16 mouse cellular contexts compared by ENCODE assay signal in genomic region chr11:30204398-30204797, GRCm38 (mm10).
DNase-seq lines count a peak whose midpoint lies in the region; ATAC-seq lines count a peak whose summit lies in the region.
"Had no signal": no experiment of that assay in that cellular context is flagged by ENCODE, and none has a peak within 500 bp of the region (broad histone marks: within the 10 kb centered on the region; RNA-seq: fewer than 3 reads in every experiment).

No protein-coding gene starts in this region.

- 0 out of 2 replicates have a peak, but pooled peaks have one; percentile 20 for ATAC-seq in liver, embryonic 13.5 days (ENCODE audit: low read depth)
- no peak for ATAC-seq in liver, embryonic 11.5 days (replicated peaks; ENCODE audit: low FRiP score)
- ATAC-seq in intestine, embryonic 15.5 days, result peak; percentile 66
- ATAC-seq: forebrain, postnatal 0 days; hindbrain, postnatal 0 days had no signal

- no peaks in the 10 kb centered on the region for H3K4me1 ChIP-seq in liver, embryonic 13.5 days (replicated peaks)
- H3K4me1 ChIP-seq in liver, embryonic 11.5 days (replicated peaks; ENCODE audit: control insufficient read depth, insufficient read depth, low read length), result no peaks in the 10 kb centered on the region
- H3K4me1 ChIP-seq in intestine, embryonic 15.5 days (replicated peaks), result peaks cover 15% of the 10 kb centered on the region

- H3K27me3 ChIP-seq in liver, embryonic 13.5 days, result no peaks in the 10 kb centered on the region
- H3K27me3 ChIP-seq in liver, embryonic 11.5 days (replicated peaks; ENCODE audit: control insufficient read depth, insufficient read depth, low read length), result no peaks in the 10 kb centered on the region
- no peaks in the 10 kb centered on the region for H3K27me3 ChIP-seq in intestine, embryonic 15.5 days (replicated peaks)
- H3K27me3 ChIP-seq: limb, embryonic 13.5 days; neural tube, embryonic 12.5 days had no signal

- H3K27ac ChIP-seq in liver, embryonic 13.5 days, result no peak overlapping the region
- H3K27ac ChIP-seq in liver, embryonic 11.5 days (ENCODE audit: low read depth, low read length), result no peak overlapping the region
- H3K27ac ChIP-seq in intestine, embryonic 15.5 days, result no peak overlapping the region
- H3K27ac ChIP-seq: gastrocnemius, adult 2 months; hindbrain, postnatal 0 days; limb, embryonic 13.5 days; neural tube, embryonic 12.5 days had no signal

- no peak overlapping the region for H3K4me2 ChIP-seq in liver, embryonic 13.5 days
- H3K4me2 ChIP-seq in liver, embryonic 11.5 days, result no peak overlapping the region
- no peak overlapping the region for H3K4me2 ChIP-seq in intestine, embryonic 15.5 days (replicated peaks)
- H3K4me2 ChIP-seq: limb, embryonic 13.5 days; neural tube, embryonic 12.5 days had no signal

- DNase-seq in liver, embryonic 13.5 days, result no peak
- no peak for DNase-seq in liver, embryonic 11.5 days (ENCODE audit: low spot score)
- peak; percentile 69 to 73 for DNase-seq in kidney, adult 8-10 months
- DNase-seq in kidney, postnatal 36 days, result peak; percentile 69 to 78
- DNase-seq in gastrocnemius, postnatal 25 days, result no peak
- DNase-seq in spleen, adult 12 weeks (ENCODE audit: low spot score), result no peak
- DNase-seq: B cell, adult 2 months; cerebellum, postnatal 25 days; forebrain, postnatal 0 days; gastrocnemius, adult 2 months; right cerebral cortex, postnatal 14 days; thymus, postnatal 14 days had no signal

- H3K9ac ChIP-seq in liver, embryonic 13.5 days, result no peak overlapping the region
- H3K9ac ChIP-seq in liver, embryonic 11.5 days (ENCODE audit: low read depth, low read length), result no peak overlapping the region
- H3K9ac ChIP-seq in intestine, embryonic 15.5 days, result no peak overlapping the region
- H3K9ac ChIP-seq: forebrain, postnatal 0 days; limb, embryonic 13.5 days; neural tube, embryonic 12.5 days had no signal

- H3K9me3 ChIP-seq in liver, embryonic 13.5 days (replicated peaks), result no peaks in the 10 kb centered on the region
- H3K9me3 ChIP-seq in liver, embryonic 11.5 days (ENCODE audit: control insufficient read depth, low read length), result no peaks in the 10 kb centered on the region
- H3K9me3 ChIP-seq in intestine, embryonic 15.5 days, result no peaks in the 10 kb centered on the region
- H3K9me3 ChIP-seq: limb, embryonic 13.5 days; neural tube, embryonic 12.5 days had no signal

- no peaks in the 10 kb centered on the region for H3K36me3 ChIP-seq in liver, embryonic 13.5 days
- H3K36me3 ChIP-seq in liver, embryonic 11.5 days (ENCODE audit: control insufficient read depth, insufficient read depth, low read length), result no peaks in the 10 kb centered on the region
- no peaks in the 10 kb centered on the region for H3K36me3 ChIP-seq in intestine, embryonic 15.5 days

- no peak overlapping the region for H3K4me3 ChIP-seq in liver, embryonic 13.5 days (replicated peaks)
- no peak overlapping the region for H3K4me3 ChIP-seq in liver, embryonic 11.5 days (ENCODE audit: low read depth, low read length)
- no peak overlapping the region for H3K4me3 ChIP-seq in intestine, embryonic 15.5 days (replicated peaks)
- H3K4me3 ChIP-seq: gastrocnemius, adult 2 months; limb, embryonic 13.5 days; neural tube, embryonic 12.5 days had no signal

Comparison
In these comparisons a context has a peak if more than half of its experiments do, and no peak if none do; other contexts are left out.
1. DNase-seq: peak in kidney, adult 8-10 months (2 of 2) and kidney, postnatal 36 days (2 of 2); none in liver, embryonic 13.5 days (single experiment), liver, embryonic 11.5 days (single experiment), gastrocnemius, postnatal 25 days (single experiment) and spleen, adult 12 weeks (single experiment).